Mouse (Mus musculus): Measurements from ENCODE around the gene Fbrs. TPM values are rescaled to one million over a fixed set of nuclear protein-coding genes. Genes with fewer than 3 reads are reported as not detected.
"Not testable (repeated sequence)": the region's sequence is repeated elsewhere in the genome, so short reads cannot be mapped to it uniquely, and the experiment has no call there.

Gene Fbrs
- polyA plus RNA-seq, 1 experiment from 2014 or later = 8.9 TPM

DNA sequence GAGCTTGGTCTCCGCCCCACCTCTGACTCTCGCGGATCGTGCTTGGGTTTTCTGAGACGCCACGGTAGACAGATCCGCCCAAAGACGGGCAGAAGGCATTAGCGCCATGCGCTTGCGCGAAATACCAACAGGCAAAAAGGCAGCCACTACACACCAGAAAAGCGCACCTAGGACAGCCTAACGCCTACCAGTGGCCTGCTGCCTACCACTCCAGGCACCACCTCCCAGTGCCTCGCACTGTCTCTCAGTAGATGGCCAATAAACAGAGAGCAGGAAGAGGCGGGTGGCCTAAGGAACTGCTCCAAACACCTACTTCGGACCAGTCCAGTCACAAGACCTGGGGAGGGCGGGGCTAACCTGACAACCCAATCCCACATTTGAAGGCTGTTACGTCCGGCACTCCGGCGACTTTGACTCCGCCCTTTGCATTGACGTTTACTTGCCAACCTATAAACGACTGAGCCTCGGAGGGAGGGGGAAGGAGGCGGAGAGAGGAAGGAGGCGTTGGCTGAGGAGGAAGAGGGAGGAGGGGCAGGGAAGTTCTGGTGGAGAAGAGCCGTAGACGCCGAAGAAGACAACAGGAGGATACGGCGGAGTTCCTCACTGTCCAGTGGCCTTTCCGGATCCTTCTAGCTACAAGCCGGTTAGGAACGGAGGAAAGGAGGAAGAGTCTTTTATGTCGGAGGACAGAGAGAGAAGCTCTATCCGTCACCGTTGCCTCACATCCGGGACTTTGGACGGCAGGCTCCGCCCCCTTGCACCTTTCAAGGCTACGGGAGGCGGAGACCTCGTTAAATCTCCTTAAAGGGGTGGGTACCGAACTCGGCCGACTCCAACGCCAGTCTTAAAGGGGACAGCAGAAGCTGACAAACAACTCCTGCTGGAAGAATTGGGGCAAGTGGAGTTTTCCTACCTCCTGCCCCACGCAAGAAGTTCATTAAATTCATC lies 1.0 kb upstream of the Fbrs start:
- DNase-seq (ENCODE audit: low spot score) (peak; percentile 100), ATAC-seq (replicated peaks; ENCODE audit: insufficient number of reproducible peaks, low FRiP score, low TSS enrichment, low read depth) (peak; percentile 95)
- Histone ChIP-seq H3K27ac (replicated peaks; ENCODE audit: low read depth, low read length) (peak overlapping the region; percentile 95), H3K36me3 (replicated peaks; ENCODE audit: control insufficient read depth, insufficient read depth, low read depth, low read length) (peaks cover 18% of the 10 kb centered on the region), H3K27me3 (ENCODE audit: control insufficient read depth, insufficient read depth, low read length) (no peaks in the 10 kb centered on the region), H3K4me1 (ENCODE audit: control insufficient read depth, insufficient read depth, low read length) (no peaks in the 10 kb centered on the region; the same call in 1 of the 2 replicates), H3K9me3 (replicated peaks; ENCODE audit: control insufficient read depth, low read length) (no peaks in the 10 kb centered on the region), H3K4me2 (ENCODE audit: low read depth, low read length) (peak overlapping the region; percentile 51), H3K9ac (replicated peaks; ENCODE audit: low read length) (peak overlapping the region; percentile 92), H3K4me3 (ENCODE audit: low read depth, low read length) (peak overlapping the region; percentile 98)
- WGBS = under 1% methylated on average over 50 of the region's 50 CpGs

DNA sequence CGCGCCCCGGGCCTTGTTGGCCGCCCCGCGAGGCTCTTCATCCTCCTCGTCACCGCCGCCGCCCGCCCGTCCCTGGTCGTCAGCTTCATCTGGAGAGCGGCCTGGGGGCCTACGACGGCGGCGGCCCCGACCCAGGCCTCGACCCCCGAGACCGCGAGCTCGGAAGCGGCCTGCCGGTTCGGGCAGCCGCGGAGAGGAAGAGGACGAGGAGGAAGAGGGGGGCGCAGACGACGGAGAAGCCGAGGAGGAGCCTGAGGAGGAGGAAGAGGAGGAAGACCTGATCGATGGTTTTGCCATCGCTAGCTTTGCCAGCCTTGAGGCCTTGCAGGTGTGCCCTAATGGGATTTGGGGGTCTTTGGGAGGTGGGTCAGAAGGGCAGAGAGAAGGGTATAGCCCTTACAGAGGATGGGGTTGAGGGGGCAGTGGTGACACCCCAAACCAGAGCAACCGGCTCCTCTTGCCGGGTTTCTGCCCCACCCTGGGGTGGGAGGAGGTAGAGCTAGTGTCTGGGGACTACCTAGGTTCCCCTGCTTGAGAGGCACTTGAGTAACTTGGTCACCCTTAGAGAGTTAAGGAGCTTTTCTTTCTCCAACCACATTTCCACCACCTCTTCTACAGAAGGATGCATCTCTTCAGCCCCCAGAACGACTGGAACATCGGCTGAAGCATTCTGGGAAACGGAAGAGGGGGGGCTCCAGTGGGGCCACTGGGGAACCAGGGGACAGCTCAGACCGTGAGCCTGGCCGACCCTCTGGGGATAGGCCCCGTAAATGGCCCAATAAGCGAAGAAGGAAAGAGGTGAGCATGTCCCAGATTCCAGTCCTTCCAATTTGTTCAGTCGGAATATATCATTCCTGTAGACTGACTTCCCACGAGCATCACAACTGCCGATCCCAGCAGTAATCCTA lies 573 bp downstream of the Fbrs start:
- ATAC-seq (replicated peaks; ENCODE audit: insufficient number of reproducible peaks, low FRiP score, low TSS enrichment, low read depth) (no peak), DNase-seq (ENCODE audit: low spot score) (no peak)
- H3K9ac ChIP-seq (replicated peaks; ENCODE audit: low read length) = peak overlapping the region; percentile 92
- H3K36me3 ChIP-seq (replicated peaks; ENCODE audit: control insufficient read depth, insufficient read depth, low read depth, low read length) = peaks cover 20% of the 10 kb centered on the region
- peak overlapping the region; percentile 95 for H3K27ac ChIP-seq (replicated peaks; ENCODE audit: low read depth, low read length)
- H3K4me2 ChIP-seq (ENCODE audit: low read depth, low read length) = peak overlapping the region; percentile 85
- no peaks in the 10 kb centered on the region for H3K27me3 ChIP-seq (ENCODE audit: control insufficient read depth, insufficient read depth, low read length)
- H3K9me3 ChIP-seq (replicated peaks; ENCODE audit: control insufficient read depth, low read length) = no peaks in the 10 kb centered on the region
- peak overlapping the region; percentile 98 for H3K4me3 ChIP-seq (ENCODE audit: low read depth, low read length)
- whole genome bisulfite sequencing = 5% methylated on average over 47 of the region's 48 CpGs
- H3K4me1 ChIP-seq (ENCODE audit: control insufficient read depth, insufficient read depth, low read length) = no peaks in the 10 kb centered on the region; the same call in 1 of the 2 replicates

DNA sequence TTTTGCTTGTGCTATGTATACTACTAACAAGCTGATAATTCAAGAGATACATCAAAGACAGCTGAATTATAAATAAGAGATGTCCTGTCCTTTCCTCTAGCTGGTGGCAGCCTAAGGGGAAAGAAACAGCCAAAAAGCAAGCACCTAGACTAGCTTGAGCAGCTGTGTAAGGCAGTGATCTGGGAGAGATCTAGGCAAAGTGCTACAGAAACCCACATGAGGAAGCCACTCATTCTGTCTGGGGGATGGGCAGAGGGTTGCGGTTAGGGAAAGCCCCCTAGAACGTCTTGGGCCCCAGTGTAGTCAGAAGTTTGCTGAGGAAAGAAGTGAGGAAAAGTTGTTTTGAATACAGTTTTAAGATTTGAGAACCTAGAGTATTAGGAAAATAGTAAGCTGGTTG lies 1.3 kb downstream of the Fbrs start:
- no peak for ATAC-seq (replicated peaks; ENCODE audit: insufficient number of reproducible peaks, low FRiP score, low TSS enrichment, low read depth)
- H3K4me1 ChIP-seq (ENCODE audit: control insufficient read depth, insufficient read depth, low read length) = no peaks in the 10 kb centered on the region; the same call in 1 of the 2 replicates
- 59% methylated on average over 2 of the region's 2 CpGs for WGBS
- no peak overlapping the region for H3K27ac ChIP-seq (replicated peaks; ENCODE audit: low read depth, low read length)
- peak overlapping the region; percentile 92; the same call in 1 of the 2 replicates for H3K9ac ChIP-seq (replicated peaks; ENCODE audit: low read length)
- H3K4me2 ChIP-seq (ENCODE audit: low read depth, low read length) = peak overlapping the region; percentile 85
- H3K36me3 ChIP-seq (replicated peaks; ENCODE audit: control insufficient read depth, insufficient read depth, low read depth, low read length) = peaks cover 15% of the 10 kb centered on the region
- peak overlapping the region; percentile 98 for H3K4me3 ChIP-seq (ENCODE audit: low read depth, low read length)
- H3K27me3 ChIP-seq (ENCODE audit: control insufficient read depth, insufficient read depth, low read length) = no peaks in the 10 kb centered on the region
- no peak for DNase-seq (ENCODE audit: low spot score)
- H3K9me3 ChIP-seq (replicated peaks; ENCODE audit: control insufficient read depth, low read length) = no peaks in the 10 kb centered on the region

DNA sequence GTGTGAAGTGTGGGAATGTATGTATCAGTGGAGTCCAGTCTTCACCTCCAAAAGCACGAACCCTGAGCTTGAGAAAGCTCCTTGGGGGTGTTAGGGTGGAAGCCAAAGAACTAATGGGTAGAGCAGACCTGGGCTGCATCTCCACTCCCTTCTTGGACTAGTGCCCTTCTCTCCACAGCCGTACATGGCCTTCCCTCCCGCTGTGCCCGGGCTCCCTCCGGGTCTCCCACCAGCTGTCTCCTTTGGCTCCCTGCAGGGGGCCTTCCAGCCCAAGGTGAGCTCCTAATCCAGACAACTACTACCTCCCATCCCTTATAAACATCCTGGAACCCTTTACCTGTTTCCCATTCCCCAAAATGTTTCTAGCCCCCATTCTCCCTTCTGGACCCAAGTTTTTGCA lies 6.4 kb downstream of the Fbrs start:
- ATAC-seq (replicated peaks; ENCODE audit: insufficient number of reproducible peaks, low FRiP score, low TSS enrichment, low read depth) = no peak
- WGBS = 74% methylated on average over 5 of the region's 5 CpGs
- no peak overlapping the region for H3K4me3 ChIP-seq (ENCODE audit: low read depth, low read length)

GRCm38 (mm10) chr7:127488364-127488763 lies 9.4 kb downstream of the Fbrs start:
- not testable (repeated sequence) for H3K4me2 ChIP-seq (ENCODE audit: low read depth, low read length); DNase-seq (ENCODE audit: low spot score); ATAC-seq (replicated peaks; ENCODE audit: insufficient number of reproducible peaks, low FRiP score, low TSS enrichment, low read depth); H3K9ac ChIP-seq (replicated peaks; ENCODE audit: low read length); H3K4me1 ChIP-seq (ENCODE audit: control insufficient read depth, insufficient read depth, low read length); H3K27me3 ChIP-seq (ENCODE audit: control insufficient read depth, insufficient read depth, low read length); H3K9me3 ChIP-seq (replicated peaks; ENCODE audit: control insufficient read depth, low read length); H3K4me3 ChIP-seq (ENCODE audit: low read depth, low read length); H3K27ac ChIP-seq (replicated peaks; ENCODE audit: low read depth, low read length)
- H3K36me3 ChIP-seq (replicated peaks; ENCODE audit: control insufficient read depth, insufficient read depth, low read depth, low read length) = peaks cover 14% of the 10 kb centered on the region
- WGBS = 90% methylated on average over 4 of the region's 5 CpGs

More for the DNA sequence above, 6.4 kb downstream of the Fbrs start:
- Histone ChIP-seq H3K4me1 (ENCODE audit: control insufficient read depth, insufficient read depth, low read length) (no peaks in the 10 kb centered on the region), H3K9me3 (replicated peaks; ENCODE audit: control insufficient read depth, low read length) (no peaks in the 10 kb centered on the region), H3K36me3 (replicated peaks; ENCODE audit: control insufficient read depth, insufficient read depth, low read depth, low read length) (peaks cover 22% of the 10 kb centered on the region), H3K4me2 (ENCODE audit: low read depth, low read length) (no peak overlapping the region), H3K27me3 (ENCODE audit: control insufficient read depth, insufficient read depth, low read length) (no peaks in the 10 kb centered on the region), H3K27ac (replicated peaks; ENCODE audit: low read depth, low read length) (no peak overlapping the region), H3K9ac (replicated peaks; ENCODE audit: low read length) (no peak overlapping the region)
- DNase-seq (ENCODE audit: low spot score) = no peak

DNA sequence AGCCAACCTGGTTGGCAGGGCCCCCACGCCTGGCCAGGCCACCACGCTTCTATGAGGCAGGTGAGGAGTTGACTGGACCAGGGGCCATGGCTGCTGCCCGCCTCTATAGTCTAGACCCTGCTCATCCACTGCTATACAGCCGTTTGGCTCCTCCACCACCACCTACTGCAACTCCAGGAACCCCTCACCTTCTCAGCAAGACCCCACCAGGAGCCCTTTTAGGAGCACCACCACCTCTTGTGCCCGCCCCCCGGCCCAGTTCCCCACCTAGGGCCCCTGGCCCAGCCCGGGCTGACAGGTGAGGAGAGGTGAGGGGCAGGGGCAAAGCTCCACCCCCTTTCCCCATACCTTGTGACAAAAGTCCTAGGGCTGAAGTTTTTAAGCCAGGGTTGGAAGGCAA lies 11.0 kb downstream of the Fbrs start:
- H3K27ac ChIP-seq (replicated peaks; ENCODE audit: low read depth, low read length) = no peak overlapping the region
- H3K27me3 ChIP-seq (ENCODE audit: control insufficient read depth, insufficient read depth, low read length) = no peaks in the 10 kb centered on the region
- no peak for ATAC-seq (replicated peaks; ENCODE audit: insufficient number of reproducible peaks, low FRiP score, low TSS enrichment, low read depth)
- peaks cover 14% of the 10 kb centered on the region for H3K36me3 ChIP-seq (replicated peaks; ENCODE audit: control insufficient read depth, insufficient read depth, low read depth, low read length)
- no peak overlapping the region for H3K4me2 ChIP-seq (ENCODE audit: low read depth, low read length)
- DNase-seq (ENCODE audit: low spot score) = no peak
- H3K4me1 ChIP-seq (ENCODE audit: control insufficient read depth, insufficient read depth, low read length) = no peaks in the 10 kb centered on the region
- H3K9me3 ChIP-seq (replicated peaks; ENCODE audit: control insufficient read depth, low read length) = no peaks in the 10 kb centered on the region
- no peak overlapping the region for H3K9ac ChIP-seq (replicated peaks; ENCODE audit: low read length)
- no peak overlapping the region for H3K4me3 ChIP-seq (ENCODE audit: low read depth, low read length)
- 97% methylated on average over 7 of the region's 7 CpGs for WGBS

DNA sequence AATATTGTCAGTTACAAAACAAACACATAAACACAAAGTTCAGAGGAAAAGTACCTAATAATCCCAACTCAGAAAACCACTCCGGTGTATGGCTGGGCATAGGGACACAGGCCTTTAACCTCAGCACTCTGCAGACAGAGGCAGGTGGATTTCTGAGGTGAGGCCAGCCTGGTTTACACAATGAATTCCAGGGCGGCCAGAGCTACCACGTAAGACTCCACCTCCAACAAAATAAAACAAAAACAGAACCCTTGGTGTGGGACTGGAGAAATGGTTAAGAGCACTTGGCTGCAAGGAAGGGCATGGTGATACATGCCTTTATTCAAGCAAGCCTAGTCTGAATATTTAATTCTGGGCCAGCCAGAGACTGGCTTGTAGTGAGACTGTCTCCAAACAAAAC lies 12.8 kb downstream of the Fbrs start:
- Histone ChIP-seq H3K9ac (replicated peaks; ENCODE audit: low read length) (no peak overlapping the region), H3K9me3 (replicated peaks; ENCODE audit: control insufficient read depth, low read length) (no peaks in the 10 kb centered on the region), H3K4me2 (ENCODE audit: low read depth, low read length) (no peak overlapping the region), H3K27me3 (ENCODE audit: control insufficient read depth, insufficient read depth, low read length) (no peaks in the 10 kb centered on the region), H3K27ac (replicated peaks; ENCODE audit: low read depth, low read length) (no peak overlapping the region), H3K36me3 (replicated peaks; ENCODE audit: control insufficient read depth, insufficient read depth, low read depth, low read length) (peaks cover 10% of the 10 kb centered on the region), H3K4me1 (ENCODE audit: control insufficient read depth, insufficient read depth, low read length) (no peaks in the 10 kb centered on the region), H3K4me3 (ENCODE audit: low read depth, low read length) (no peak overlapping the region)
- WGBS = 91% methylated on average over 3 of the region's 3 CpGs
- DNase-seq (ENCODE audit: low spot score) (no peak), ATAC-seq (replicated peaks; ENCODE audit: insufficient number of reproducible peaks, low FRiP score, low TSS enrichment, low read depth) (no peak)

All from embryonic facial prominence, embryonic 11.5 days (tissue).